Mouse (Mus musculus): ENCODE measurements around the gene Olfr1015. TPM values are rescaled to one million over a fixed set of nuclear protein-coding genes. Genes with fewer than 3 reads are reported as not detected.

Olfr1015 gene
- not detected for polyA plus RNA-seq (2017; shearing (Covaris generic))

DNA sequence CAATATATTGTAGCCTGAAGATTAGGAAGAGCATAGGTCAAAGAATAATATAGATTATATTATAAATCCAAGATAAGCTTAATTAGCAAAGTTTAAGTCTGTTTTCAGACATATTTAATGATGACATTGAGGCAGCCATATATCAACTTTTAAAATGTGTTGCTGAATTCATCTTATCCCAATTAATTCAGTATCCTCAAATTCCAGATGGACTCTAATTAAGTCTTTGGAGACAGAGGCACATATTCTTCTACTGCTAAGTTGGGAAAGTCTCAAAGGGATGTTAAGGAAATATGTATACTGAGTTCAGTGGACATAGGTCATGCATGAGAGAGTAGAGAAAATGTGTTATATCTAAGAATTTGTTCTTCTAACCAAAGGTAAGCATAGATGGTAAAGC, at the start of gene Olfr1015:
TSS of gene Olfr1015 (plus strand) at position 301 of the 400 bp plus-strand sequence.

GRCm38 (mm10) chr2:85762666-85763065, 19.2 kb upstream of the Olfr1015 start, which contains the start of gene Olfr1012:
Gene Olfr1012, minus strand, starts transcription at chr2:85762766.

GRCm38 (mm10) chr2:85766798-85767197, 15.0 kb upstream of the Olfr1015 start, which contains the start of gene Olfr1013:
Gene Olfr1013, plus strand, starts transcription at chr2:85767098.

DNA sequence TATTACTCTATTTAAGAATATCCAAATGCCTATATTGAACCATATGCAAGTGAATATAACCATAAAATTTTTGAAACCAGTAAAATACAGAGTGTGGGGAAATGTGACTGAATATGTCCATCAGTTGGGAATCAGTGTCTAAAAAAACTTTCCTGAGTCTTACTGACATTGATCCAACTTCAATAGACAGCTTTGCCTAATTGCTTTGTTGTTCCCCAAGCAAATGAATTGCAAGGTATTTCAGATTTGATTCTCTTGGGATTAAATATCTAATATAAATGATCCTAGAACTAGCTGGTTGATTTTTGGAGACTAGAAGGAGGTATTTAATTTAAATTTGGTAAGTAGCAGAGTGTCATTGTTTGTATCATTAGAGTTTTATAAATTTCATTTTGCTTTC, 9.4 kb upstream of the Olfr1015 start, which contains the start of gene Olfr1014:
TSS of gene Olfr1014 (plus strand) at position 301 of the 400 bp plus-strand sequence.

DNA sequence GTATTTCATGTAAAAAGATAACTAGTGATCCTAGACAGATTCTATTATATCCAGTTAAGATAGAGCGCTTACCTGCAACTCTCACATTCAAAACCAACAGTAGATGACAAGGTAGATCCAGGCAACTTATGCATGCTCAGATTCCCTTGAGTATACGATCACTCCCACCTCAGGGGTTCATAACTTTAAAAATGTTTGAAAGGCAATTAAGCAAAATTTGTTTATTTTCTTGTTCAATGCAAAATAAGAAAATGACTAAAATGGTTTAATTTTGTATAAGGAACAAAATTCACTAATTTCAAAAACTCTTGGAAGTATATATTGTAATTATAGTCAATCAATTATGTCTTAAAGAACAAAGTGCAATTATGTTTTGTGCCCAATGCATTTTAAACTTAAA, 20.6 kb downstream of the Olfr1015 start, which contains the start of gene Olfr1016:
TSS of gene Olfr1016 (minus strand) at position 101 of the 400 bp plus-strand sequence.

GRCm38 (mm10) chr2:85818179-85818578, 36.4 kb downstream of the Olfr1015 start, which contains the start of gene Olfr1018:
Gene Olfr1018, plus strand, starts transcription at chr2:85818479.

Other genes starting within 250 kb of the Olfr1015 start
- gene Olfr996, start 202.8 kb upstream of the Olfr1015 start, polyA plus RNA-seq (2017; shearing (Covaris generic)) = not detected
- gene Olfr998, start 193.1 kb upstream of the Olfr1015 start, polyA plus RNA-seq (2017; shearing (Covaris generic)) = not detected
- not detected for gene Olfr1000, start 170.1 kb upstream of the Olfr1015 start, polyA plus RNA-seq (2017; shearing (Covaris generic))
- not detected for gene Olfr1002, start 131.3 kb upstream of the Olfr1015 start, polyA plus RNA-seq (2017; shearing (Covaris generic))
- gene Olfr154, start 117.6 kb upstream of the Olfr1015 start, polyA plus RNA-seq (2017; shearing (Covaris generic)) = not detected
- gene Olfr1006, start 103.2 kb upstream of the Olfr1015 start, polyA plus RNA-seq (2017; shearing (Covaris generic)) = not detected
- gene Olfr1008, start 92.6 kb upstream of the Olfr1015 start, polyA plus RNA-seq (2017; shearing (Covaris generic)) = not detected
- gene Olfr1009, start 66.6 kb upstream of the Olfr1015 start, polyA plus RNA-seq (2017; shearing (Covaris generic)) = not detected
- not detected for gene Olfr1012, start 19.3 kb upstream of the Olfr1015 start, polyA plus RNA-seq (2017; shearing (Covaris generic))
- not detected for gene Olfr1013, start 14.9 kb upstream of the Olfr1015 start, polyA plus RNA-seq (2017; shearing (Covaris generic))
- 0.07 TPM for gene Olfr1014, start 9.3 kb upstream of the Olfr1015 start, polyA plus RNA-seq (2017; shearing (Covaris generic))
- 0.32 TPM for gene Olfr1016, start 20.5 kb downstream of the Olfr1015 start, polyA plus RNA-seq (2017; shearing (Covaris generic))
- not detected for gene Olfr1018, start 36.5 kb downstream of the Olfr1015 start, polyA plus RNA-seq (2017; shearing (Covaris generic))
- gene Olfr1019, start 63.5 kb downstream of the Olfr1015 start, polyA plus RNA-seq (2017; shearing (Covaris generic)) = not detected
- not detected for gene Olfr1020, start 65.0 kb downstream of the Olfr1015 start, polyA plus RNA-seq (2017; shearing (Covaris generic))
- not detected for gene Olfr1022, start 86.6 kb downstream of the Olfr1015 start, polyA plus RNA-seq (2017; shearing (Covaris generic))
- not detected for gene Olfr1023, start 103.6 kb downstream of the Olfr1015 start, polyA plus RNA-seq (2017; shearing (Covaris generic))
- gene Olfr1024, start 123.0 kb downstream of the Olfr1015 start, polyA plus RNA-seq (2017; shearing (Covaris generic)) = not detected
- gene Olfr1025-ps1, start 133.2 kb downstream of the Olfr1015 start, polyA plus RNA-seq (2017; shearing (Covaris generic)) = not detected
- not detected for gene Olfr1026, start 139.5 kb downstream of the Olfr1015 start, polyA plus RNA-seq (2017; shearing (Covaris generic))
- gene Olfr1028, start 168.4 kb downstream of the Olfr1015 start, polyA plus RNA-seq (2017; shearing (Covaris generic)) = not detected
- gene Olfr1029, start 191.9 kb downstream of the Olfr1015 start, polyA plus RNA-seq (2017; shearing (Covaris generic)) = 0.10 TPM
- gene Olfr1030, start 197.3 kb downstream of the Olfr1015 start, polyA plus RNA-seq (2017; shearing (Covaris generic)) = 0.04 TPM
- not detected for gene Olfr1031, start 208.3 kb downstream of the Olfr1015 start, polyA plus RNA-seq (2017; shearing (Covaris generic))
- not detected for gene Olfr1032, start 223.5 kb downstream of the Olfr1015 start, polyA plus RNA-seq (2017; shearing (Covaris generic))
- gene Olfr1033, start 238.6 kb downstream of the Olfr1015 start, polyA plus RNA-seq (2017; shearing (Covaris generic)) = 3.2 TPM

All from CD4-positive, CD25-positive, alpha-beta regulatory T cell (primary cell).